Mouse (Mus musculus): ENCODE results near the gene Naa40.
A peak's percentile ranks its signal among the peaks of the same experiment; 100 is the strongest.

The Naa40 gene

GRCm38 (mm10) chr19:7240782-7241690, at the start of gene Naa40:
Gene Naa40 (minus strand): TSS chr19:7241183.
- DNase-seq (ENCODE audit: low spot score in 2 of 2): peak; percentile 89 to 93

GRCm38 (mm10) chr19:7289767-7290166, 48.8 kb upstream of the Naa40 start:
- no peak for DNase-seq (ENCODE audit: low spot score in 2 of 2)

GRCm38 (mm10) chr19:7288288-7288687, 47.3 kb upstream of the Naa40 start:
- DNase-seq (ENCODE audit: low spot score in 2 of 2): no peak

- DNase-seq (ENCODE audit: low spot score in 2 of 2): no peak
Measured at GRCm38 (mm10) chr19:7286563-7287315, 45.8 kb upstream of the Naa40 start.

GRCm38 (mm10) chr19:7280557-7281330, 39.8 kb upstream of the Naa40 start:
- peak in 1 of 2 experiments; percentile 55 for DNase-seq (ENCODE audit: low spot score in 2 of 2)

GRCm38 (mm10) chr19:7279114-7279513, 38.1 kb upstream of the Naa40 start:
- DNase-seq (ENCODE audit: low spot score in 2 of 2): peak in 1 of 2 experiments; percentile 47

GRCm38 (mm10) chr19:7278200-7278906, 37.4 kb upstream of the Naa40 start:
- no peak for DNase-seq (ENCODE audit: low spot score in 2 of 2)

- no peak for DNase-seq (ENCODE audit: low spot score in 2 of 2)
Measured at GRCm38 (mm10) chr19:7276796-7277195, 35.8 kb upstream of the Naa40 start.

- no peak for DNase-seq (ENCODE audit: low spot score in 2 of 2)
Measured at GRCm38 (mm10) chr19:7276053-7276659, 35.2 kb upstream of the Naa40 start.

GRCm38 (mm10) chr19:7275131-7275789, 34.3 kb upstream of the Naa40 start:
- no peak for DNase-seq (ENCODE audit: low spot score in 2 of 2)

GRCm38 (mm10) chr19:7274326-7274990, 33.5 kb upstream of the Naa40 start:
- peak in 1 of 2 experiments; percentile 47 for DNase-seq (ENCODE audit: low spot score in 2 of 2)

- no peak for DNase-seq (ENCODE audit: low spot score in 2 of 2)
Measured at GRCm38 (mm10) chr19:7273486-7273885, 32.5 kb upstream of the Naa40 start.

GRCm38 (mm10) chr19:7269290-7270044, 28.5 kb upstream of the Naa40 start:
- DNase-seq (ENCODE audit: low spot score in 2 of 2): no peak

- peak in 1 of 2 experiments; percentile 79 for DNase-seq (ENCODE audit: low spot score in 2 of 2)
Measured at GRCm38 (mm10) chr19:7268722-7269090, 27.7 kb upstream of the Naa40 start.

- DNase-seq (ENCODE audit: low spot score in 2 of 2): peak; percentile 67 to 77
Measured at GRCm38 (mm10) chr19:7267781-7268721, 27.1 kb upstream of the Naa40 start.

- peak; percentile 66 to 72 for DNase-seq (ENCODE audit: low spot score in 2 of 2)
Measured at GRCm38 (mm10) chr19:7267091-7267741, 26.2 kb upstream of the Naa40 start, which contains the start of gene Rcor2. Gene Rcor2 (plus strand): TSS chr19:7267325.

GRCm38 (mm10) chr19:7266421-7266831, 25.4 kb upstream of the Naa40 start:
- DNase-seq (ENCODE audit: low spot score in 2 of 2): peak in 1 of 2 experiments; percentile 25

All from frontal cortex, postnatal 10 days (tissue).